Mouse (Mus musculus) layer of hippocampus, adult 9-10 months (tissue): ENCODE measurements at regions not wholly inside any gene's neighbourhood (a gene's known extent, or its start where the extent isn't known, plus 50 kb on each side); places are given as distances from the start of the nearest gene placed in this dataset.

Source experiments
- DNase-seq: peaks from one replicate; pipeline ENCODE4 v3.0.0; 2022; ENCODE audit warnings: low spot score

DNA sequence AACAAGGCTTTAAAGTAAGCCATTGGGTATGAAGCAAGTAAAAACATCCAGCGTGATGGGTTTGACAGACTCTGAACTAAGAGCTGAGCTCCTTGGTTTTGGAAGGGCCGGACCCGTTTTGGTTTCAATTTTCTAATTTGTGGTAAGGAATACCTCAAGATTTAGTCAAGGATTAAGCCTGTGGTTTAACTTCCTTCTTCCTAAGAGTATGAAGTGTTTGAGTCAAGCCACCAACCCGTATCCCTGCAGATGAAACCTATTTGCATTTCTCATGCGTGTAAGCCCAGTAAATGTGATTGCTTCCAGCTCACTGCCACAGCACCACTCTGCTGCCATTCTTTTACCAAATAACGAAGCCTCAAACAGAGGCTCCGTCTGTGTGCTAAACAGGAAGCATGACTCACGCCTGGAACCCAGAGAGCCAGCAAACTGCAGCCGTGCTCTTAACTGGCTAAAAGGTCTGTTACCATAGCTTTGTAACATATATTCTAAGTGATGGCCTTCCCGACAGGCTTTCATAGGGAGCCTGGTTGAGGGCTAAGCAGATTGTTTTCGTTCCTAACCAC lies 149.7 kb downstream of the Etv1 start:
- no peak for DNase-seq

DNA sequence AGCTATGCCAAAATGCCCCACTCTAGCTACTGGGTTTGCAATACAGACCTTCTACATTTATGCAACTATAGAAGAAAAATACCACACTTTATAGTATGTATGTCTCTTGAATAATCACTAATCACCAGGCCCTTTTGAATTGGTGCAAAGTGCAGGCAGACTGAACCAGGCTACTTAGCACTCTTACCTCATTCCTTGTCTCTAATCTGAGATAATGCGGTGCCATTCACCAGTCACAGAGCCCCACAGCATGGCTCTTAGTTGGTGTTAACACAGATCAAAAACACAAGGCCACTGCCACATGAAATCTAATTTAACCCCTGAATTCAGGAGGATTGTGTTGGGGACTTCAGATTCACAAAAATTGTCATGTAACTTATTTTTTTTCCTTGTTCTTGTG lies 150.5 kb downstream of the Etv1 start:
- no peak for DNase-seq

- peak; percentile 6 for DNase-seq
Measured at GRCm38 (mm10) chr12:38931769-38932168, 152.6 kb downstream of the Etv1 start.

GRCm38 (mm10) chr12:38959605-38960004 lies 180.4 kb downstream of the Etv1 start:
- DNase-seq: no peak

DNA sequence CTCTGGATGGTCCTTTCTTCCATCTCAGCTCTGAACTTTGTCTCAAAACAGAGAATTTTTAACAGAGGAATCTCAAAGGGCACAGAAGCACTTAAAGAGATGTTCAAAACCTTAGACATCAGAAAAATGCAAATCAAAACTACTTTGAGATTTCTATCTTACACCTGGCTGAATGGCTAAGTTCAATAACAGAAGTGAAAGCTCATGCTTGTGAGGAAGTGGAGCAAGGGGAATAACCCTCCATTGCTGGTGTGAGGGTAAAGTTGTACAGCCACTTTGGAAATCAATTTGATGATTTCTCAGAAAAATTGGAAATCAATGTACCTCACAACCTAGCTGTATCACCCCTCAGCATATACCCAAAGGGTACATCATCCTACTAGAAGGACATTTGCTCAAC lies 183.1 kb downstream of the Etv1 start:
- no peak for DNase-seq

DNA sequence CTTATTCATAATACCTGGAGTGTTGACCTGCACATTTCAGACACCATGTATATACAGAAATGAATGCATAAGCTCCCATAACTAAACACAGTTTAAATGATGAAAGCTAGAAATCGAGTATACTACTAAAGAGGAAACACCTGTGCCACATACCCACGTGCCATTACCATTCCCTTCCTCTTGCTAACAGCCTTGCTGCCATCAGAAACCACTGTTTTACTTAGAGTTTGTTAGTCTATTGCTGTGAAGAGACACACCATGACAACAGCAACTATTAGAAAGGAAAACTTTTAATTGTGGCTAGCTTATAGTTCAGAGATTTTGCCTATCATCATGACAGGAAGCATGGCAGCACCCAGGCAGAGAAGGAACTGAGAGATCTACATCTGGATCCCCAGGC lies 191.2 kb downstream of the Etv1 start:
- DNase-seq: no peak

DNA sequence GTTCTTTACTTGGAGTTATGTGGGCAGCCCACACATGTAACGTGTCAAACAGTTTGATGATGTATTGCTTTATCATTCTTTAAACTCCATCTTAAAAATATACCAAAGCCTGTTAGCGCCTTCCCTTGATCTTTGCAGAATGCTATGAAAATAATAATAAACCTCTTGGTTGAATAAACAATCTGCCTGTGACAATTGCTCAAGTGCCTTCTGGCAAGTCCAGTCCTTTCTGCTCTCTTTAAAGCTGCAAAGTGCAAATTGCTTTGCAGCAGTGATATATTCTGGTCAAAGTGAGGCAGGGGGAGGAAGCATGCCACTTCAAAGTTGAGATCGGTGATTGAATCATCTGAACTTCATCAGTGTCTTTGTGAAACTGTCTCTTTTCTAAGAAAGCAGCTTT lies 193.0 kb downstream of the Etv1 start:
- no peak for DNase-seq

DNA sequence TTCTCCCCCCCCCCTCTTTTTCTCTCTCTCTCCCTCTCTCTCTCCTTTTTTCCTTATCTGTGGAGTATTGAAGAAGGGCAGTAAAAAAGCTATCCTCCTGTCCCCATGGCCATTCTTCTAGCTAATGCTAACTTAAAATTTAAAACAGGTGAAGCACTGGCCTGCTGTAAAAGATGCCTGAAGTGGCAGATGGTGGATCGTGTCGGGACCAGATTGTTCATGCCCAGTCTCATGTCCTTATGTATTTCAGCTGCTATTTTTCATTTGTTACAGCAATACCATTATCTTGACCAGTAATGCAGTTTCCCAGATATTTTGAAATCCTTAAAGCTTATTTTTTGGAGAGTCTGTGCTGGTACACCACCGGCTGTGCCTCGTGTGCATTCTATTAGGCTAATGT lies 196.3 kb downstream of the Etv1 start:
- DNase-seq: no peak

GRCm38 (mm10) chr12:38982423-38982822 lies 203.2 kb downstream of the Etv1 start:
- no peak for DNase-seq

DNA sequence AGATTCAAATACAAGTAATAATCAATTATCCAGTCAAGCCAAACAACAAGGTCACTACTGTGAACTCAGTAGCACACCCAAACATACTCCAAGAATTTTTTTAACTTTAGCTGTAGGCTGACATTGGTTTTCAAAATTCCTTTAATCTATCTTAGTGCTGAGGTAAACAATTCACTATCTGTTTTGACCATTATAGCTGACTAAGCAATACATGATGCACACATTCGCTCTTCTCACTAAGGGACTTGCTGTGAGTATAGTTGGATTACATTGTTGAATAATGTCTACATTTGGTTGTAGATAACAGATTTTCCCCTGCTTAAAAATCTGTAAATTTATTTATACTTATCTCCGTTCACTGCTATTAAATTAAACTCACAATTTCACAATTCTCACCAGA lies 206.7 kb downstream of the Etv1 start:
- DNase-seq: no peak

DNA sequence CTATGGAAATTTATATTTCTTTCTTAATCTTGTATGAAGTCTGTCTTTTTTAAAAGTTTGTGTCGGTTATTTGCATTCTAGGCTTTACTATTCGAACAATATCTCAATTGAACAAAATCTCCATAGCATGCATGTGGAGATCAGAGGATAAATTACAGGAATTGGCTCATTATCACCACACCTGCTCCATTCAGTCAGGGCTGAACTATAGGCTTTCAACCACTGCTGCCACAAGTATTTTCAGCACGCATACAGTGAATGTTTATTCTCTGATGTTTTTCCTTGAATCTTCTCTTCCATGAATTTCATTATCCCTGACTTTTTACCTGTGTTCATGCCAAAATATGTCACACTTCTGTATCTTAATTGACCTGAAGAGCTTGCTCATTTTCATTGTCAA lies 207.2 kb downstream of the Etv1 start:
- DNase-seq: no peak

GRCm38 (mm10) chr12:38987277-38987676 lies 208.1 kb downstream of the Etv1 start:
- DNase-seq: no peak

DNA sequence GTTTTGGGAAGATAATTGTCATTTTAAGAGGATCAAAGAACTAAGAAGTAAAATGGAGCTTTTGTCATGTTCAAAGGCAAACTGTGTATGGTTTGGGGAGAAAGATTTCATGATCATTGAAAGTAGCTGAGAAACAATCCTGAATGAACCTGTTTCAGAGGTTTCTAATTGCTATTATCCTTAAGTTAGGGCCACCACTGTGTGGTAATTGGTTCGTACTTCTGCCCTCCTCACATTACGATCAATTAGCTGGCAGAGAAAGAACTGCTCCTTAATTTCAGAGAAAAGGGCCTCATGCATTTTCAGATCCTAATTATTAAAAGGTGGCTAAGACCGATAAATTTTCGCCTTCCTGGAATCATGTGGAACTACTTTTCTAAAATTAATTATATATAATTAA lies 208.6 kb downstream of the Etv1 start:
- DNase-seq: no peak

- DNase-seq: no peak
Measured at GRCm38 (mm10) chr12:39027179-39027578, 248.0 kb downstream of the Etv1 start.

DNA sequence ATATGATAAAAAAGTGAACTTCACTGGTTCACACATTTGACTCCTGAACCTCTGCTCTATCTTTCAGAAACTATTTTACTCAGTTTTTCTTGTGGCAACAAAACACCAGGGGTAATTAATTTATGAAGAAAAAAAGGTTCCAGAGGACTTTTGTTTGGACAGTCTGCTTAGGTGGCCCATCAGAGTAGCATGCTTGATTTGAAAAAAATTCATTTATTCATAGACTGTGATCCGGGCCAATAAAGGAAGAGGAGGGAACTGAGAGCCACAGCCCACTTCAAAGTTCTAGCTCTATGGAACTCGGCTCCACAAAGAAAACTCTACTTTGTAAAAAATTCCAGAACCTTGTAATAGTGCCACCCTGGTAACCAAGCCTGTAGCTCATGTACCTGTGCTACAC lies 248.8 kb downstream of the Etv1 start:
- DNase-seq: no peak

GRCm38 (mm10) chr12:39033982-39034381 lies 254.8 kb downstream of the Etv1 start:
- DNase-seq: no peak

DNA sequence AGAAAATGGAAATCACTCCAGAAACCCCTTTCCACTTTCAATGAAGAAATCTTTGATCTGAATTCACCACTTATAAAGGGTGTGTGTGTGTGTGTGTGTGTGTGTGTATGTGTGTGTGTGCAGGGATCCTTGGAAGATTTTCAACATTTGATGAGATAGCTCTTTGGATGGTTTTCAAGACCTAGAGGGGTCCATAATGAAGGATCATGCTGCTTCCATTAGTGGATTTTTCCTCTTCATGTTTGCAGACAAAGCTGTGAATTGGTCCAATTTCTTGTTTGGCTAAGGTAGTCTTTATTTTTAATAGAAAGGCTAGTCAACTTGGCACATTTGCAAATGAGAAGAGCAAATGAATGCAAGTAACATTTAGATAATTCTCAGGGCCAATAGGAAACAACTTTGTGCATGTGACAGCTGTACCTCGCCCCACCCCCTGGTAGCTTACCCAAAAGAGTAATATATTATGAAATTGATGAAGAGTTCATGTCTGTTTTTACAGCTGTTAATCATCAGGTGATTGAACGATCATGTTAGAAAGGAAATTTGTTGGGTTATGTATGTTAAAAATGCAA lies 257.4 kb downstream of the Etv1 start:
- DNase-seq: no peak

GRCm38 (mm10) chr12:39038077-39038476 lies 258.9 kb downstream of the Etv1 start:
- peak; percentile 36 for DNase-seq

- DNase-seq: no peak
Measured at GRCm38 (mm10) chr12:39038656-39039055, 259.5 kb downstream of the Etv1 start.

- DNase-seq: no peak
Measured at GRCm38 (mm10) chr12:39047126-39047525, 267.9 kb downstream of the Etv1 start.

- DNase-seq: peak; percentile 39
Measured at GRCm38 (mm10) chr12:39048441-39048840, 269.3 kb downstream of the Etv1 start.

- DNase-seq: no peak
Measured at GRCm38 (mm10) chr12:39048958-39049357, 269.8 kb downstream of the Etv1 start.

- DNase-seq: no peak
Measured at GRCm38 (mm10) chr12:39070331-39071045, 291.3 kb downstream of the Etv1 start.
